In genomic region chr4:135312706-135313105, GRCm38 (mm10) we compare ENCODE assay signal across 8 mouse cellular contexts. TPM values are rescaled to one million over a fixed set of nuclear protein-coding genes. Genes with fewer than 3 reads are reported as not detected.
DNase-seq lines count a peak whose midpoint lies in the region; ATAC-seq and TF ChIP-seq lines count a peak whose summit lies in the region.

No protein-coding gene starts in this region.

- no peak for TF ChIP-seq CTCF in lung, adult 2 months (IDR thresholded peaks at IDR 0.05; ENCODE audit: insufficient read depth, low read length)

- no peaks in the 10 kb centered on the region for H3K27me3 ChIP-seq in megakaryocyte, embryonic 14.5 days (replicated peaks)

- peak overlapping the region; percentile 91 for H3K4me3 ChIP-seq in megakaryocyte, embryonic 14.5 days (replicated peaks)
- peak overlapping the region; percentile 33 for H3K4me3 ChIP-seq in lung, adult 2 months (replicated peaks; ENCODE audit: extremely low read depth, low read depth, low read length)

- DNase-seq in adrenal gland, adult 8-10 months = peak; percentile 78
- DNase-seq in gastrocnemius, adult 8-10 months (ENCODE audit: low spot score in 2 of 2) = peak; percentile 51 to 74
- peak; percentile 64 for DNase-seq in kidney, adult 18-20 months
- DNase-seq in lung, adult 2 months = peak; percentile 64
- DNase-seq in natural killer cell, adult 2 months (ENCODE audit: low spot score in 2 of 2) = no peak
- no peak for DNase-seq in right cerebral cortex, adult 2 months (ENCODE audit: low spot score in 2 of 2)

- peaks cover 87% of the 10 kb centered on the region for H3K4me1 ChIP-seq in megakaryocyte, embryonic 14.5 days
- peaks cover 27% of the 10 kb centered on the region for H3K4me1 ChIP-seq in lung, adult 2 months (ENCODE audit: control insufficient read depth, insufficient read depth, low read length)

- WGBS in lung, adult 2 months = 27% methylated on average over 4 of the region's 4 CpGs

- peaks cover 7% of the 10 kb centered on the region for H3K9me3 ChIP-seq in megakaryocyte, embryonic 14.5 days

- peak; percentile 91; the same call in 1 of the 2 replicates for TF ChIP-seq POLR2A in lung, adult 2 months (IDR thresholded peaks at IDR 0.05; ENCODE audit: borderline replicate concordance, extremely low read depth, low read depth, low read length)

- H3K36me3 ChIP-seq in megakaryocyte, embryonic 14.5 days (replicated peaks; ENCODE audit: low read length) = peaks cover 32% of the 10 kb centered on the region

- ATAC-seq in megakaryocyte, adult 5-6 weeks (ENCODE audit: poor library complexity, severe bottlenecking) = no peak

RNA-seq across cellular contexts. Expression of gene Clic4, which starts 40.1 kb away (rescaled TPM):
- polyA plus RNA-seq in megakaryocyte, embryonic 14.5 days (2012; ENCODE audit: insufficient read depth, low replicate concordance) = 19.4 and 27.6 TPM in 2 replicates
- 28.4 and 29.7 TPM in 2 replicates for total RNA-seq in megakaryocyte, adult 5-6 weeks (2015)
- 32.3 and 39.2 TPM in 2 replicates for total RNA-seq in megakaryocyte, adult 5-6 weeks (2017)
- total RNA-seq in adrenal gland, adult 8-10 months (2022) = 10 to 100 TPM; 59.8 to 89.0 (median 74.4) TPM
- total RNA-seq in gastrocnemius, adult 8-10 months (2022) = 10 to 100 TPM; 16.8 to 27.9 (median 18.1) TPM
- polyA plus RNA-seq in lung, adult 2 months (2012; rRNA removed) = 190 and 227 TPM in 2 replicates

RNA-seq across cellular contexts. Expression of gene Srrm1, which starts 40.4 kb away (rescaled TPM):
- 207 and 466 TPM in 2 replicates for polyA plus RNA-seq in megakaryocyte, embryonic 14.5 days (2012; ENCODE audit: insufficient read depth, low replicate concordance)
- 144 and 146 TPM in 2 replicates for total RNA-seq in megakaryocyte, adult 5-6 weeks (2015)
- total RNA-seq in megakaryocyte, adult 5-6 weeks (2017) = 80.5 and 112 TPM in 2 replicates
- total RNA-seq in adrenal gland, adult 8-10 months (2022) = 100 to 1,000 TPM in 3 of 4 experiments, 10 to 100 TPM in 1; 95.5 to 188 (median 137) TPM
- 10 to 100 TPM; 54.8 to 68.5 (median 57.3) TPM for total RNA-seq in gastrocnemius, adult 8-10 months (2022)
- polyA plus RNA-seq in lung, adult 2 months (2012; rRNA removed) = 19.4 and 31.0 TPM in 2 replicates

Comparison
In these comparisons a context has a peak if more than half of its experiments do, and no peak if none do; other contexts are left out.
1. DNase-seq: peak in adrenal gland, adult 8-10 months (single experiment), gastrocnemius, adult 8-10 months (2 of 2), kidney, adult 18-20 months (single experiment) and lung, adult 2 months (single experiment); none in natural killer cell, adult 2 months (0 of 2) and right cerebral cortex, adult 2 months (0 of 2).